Mouse (Mus musculus): ENCODE results near the gene Spaar. TPM values are rescaled to one million over a fixed set of nuclear protein-coding genes. Genes with fewer than 3 reads are reported as not detected.

Gene Spaar
- total and polyA plus RNA-seq, 3 experiments, result not detected

DNA sequence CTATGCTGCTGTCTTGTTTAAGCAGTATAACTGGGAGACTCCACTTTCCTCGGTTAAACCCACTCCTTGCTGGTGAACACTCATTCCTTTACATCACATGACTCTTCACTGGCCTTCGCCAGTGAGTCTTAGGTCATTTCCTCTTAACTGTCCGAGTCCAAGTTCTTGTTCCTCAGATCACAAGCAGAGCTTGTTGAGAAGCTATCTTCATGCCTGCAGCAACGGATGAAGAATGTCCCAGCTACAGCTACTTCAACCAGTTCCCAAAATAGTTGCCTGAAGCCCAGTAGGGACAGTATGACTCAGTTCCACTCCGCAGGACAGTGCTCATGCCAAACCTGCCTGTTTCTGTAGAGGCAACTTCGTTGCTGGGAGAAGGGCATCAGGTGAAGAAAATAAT lies 27.4 kb downstream of the Spaar start:
- no peak overlapping the region for H3K9ac ChIP-seq (ENCODE audit: control insufficient read depth, low read depth, low read length, poor library complexity, severe bottlenecking)
- no peak for DNase-seq (ENCODE audit: low read depth, low spot score)
- H3K9me3 ChIP-seq (replicated peaks; ENCODE audit: insufficient read depth, low read length), result no peaks in the 10 kb centered on the region
- H3K4me1 ChIP-seq (ENCODE audit: control insufficient read depth in 1 of 2, insufficient read depth in 2 of 2, low read length in 2 of 2), result no peaks in the 10 kb centered on the region
- no peak overlapping the region for H3K27ac ChIP-seq (ENCODE audit: control insufficient read depth, low read depth, low read length)
- no peak for TF ChIP-seq JUND (IDR thresholded peaks at IDR 0.05; ENCODE audit: low read depth, low read length)
- TF ChIP-seq UBTF (IDR thresholded peaks at IDR 0.05; ENCODE audit: borderline replicate concordance, insufficient read depth, low read depth, low read length), result no peak
- no peaks in the 10 kb centered on the region; a peak in 1 of 4 replicates for H3K27me3 ChIP-seq (ENCODE audit: control insufficient read depth in 1 of 2, insufficient read depth in 2 of 2, low read length in 2 of 2)
- no peak overlapping the region for H3K4me3 ChIP-seq (ENCODE audit: control insufficient read depth in 1 of 2, insufficient read depth in 1 of 2, low read depth in 2 of 2, low read length in 2 of 2)
- no peaks in the 10 kb centered on the region for H3K79me2 ChIP-seq (ENCODE audit: control insufficient read depth, insufficient read depth, low read length, poor library complexity)
- no peaks in the 10 kb centered on the region for H3K36me3 ChIP-seq (ENCODE audit: control insufficient read depth in 1 of 2, insufficient read depth in 2 of 2, low read length in 2 of 2)

DNA sequence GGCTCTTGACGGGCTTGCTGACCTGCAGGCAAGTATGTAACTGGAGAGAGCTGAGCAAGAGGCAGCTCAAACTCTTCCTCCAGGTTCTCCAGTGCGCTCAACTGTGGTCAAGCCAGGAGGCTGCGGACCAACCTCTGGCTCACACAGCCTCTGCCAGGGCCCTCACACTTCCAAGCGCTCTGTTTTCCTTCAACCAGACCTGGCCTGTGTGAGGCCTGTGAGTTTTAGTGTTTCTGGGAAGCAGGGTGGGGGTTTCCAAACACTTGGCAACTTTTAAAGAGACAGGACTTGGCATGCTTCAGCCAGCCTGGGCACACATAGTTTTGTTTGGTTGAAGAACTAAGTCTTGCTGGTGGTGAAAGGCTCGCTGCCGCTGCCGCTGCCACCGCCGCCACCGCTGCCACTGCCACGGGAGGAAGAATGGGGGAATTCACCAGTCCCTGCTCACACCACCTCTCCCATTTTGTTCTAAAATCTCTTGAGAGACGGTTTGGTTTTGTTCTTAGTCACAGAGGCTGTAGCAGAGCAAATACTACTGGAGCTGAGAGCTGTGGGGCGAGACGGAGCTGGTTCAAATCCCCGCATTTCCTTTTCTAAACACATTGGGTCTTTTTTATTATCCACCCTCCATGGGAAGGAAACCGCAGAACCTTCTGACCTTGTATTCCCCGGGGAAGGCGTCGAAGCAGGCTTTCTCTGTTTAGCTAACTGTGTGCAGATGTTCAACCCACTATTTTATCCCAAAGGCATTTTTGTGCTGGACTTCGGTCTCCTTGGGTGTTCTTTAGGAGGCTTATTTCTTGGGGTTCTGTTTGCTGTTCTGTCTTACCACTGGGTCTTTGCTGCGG lies 30.0 kb downstream of the Spaar start:
- no peaks in the 10 kb centered on the region for H3K4me1 ChIP-seq (ENCODE audit: control insufficient read depth in 1 of 2, insufficient read depth in 2 of 2, low read length in 2 of 2)
- H3K27ac ChIP-seq (ENCODE audit: control insufficient read depth, low read depth, low read length), result no peak overlapping the region

DNA sequence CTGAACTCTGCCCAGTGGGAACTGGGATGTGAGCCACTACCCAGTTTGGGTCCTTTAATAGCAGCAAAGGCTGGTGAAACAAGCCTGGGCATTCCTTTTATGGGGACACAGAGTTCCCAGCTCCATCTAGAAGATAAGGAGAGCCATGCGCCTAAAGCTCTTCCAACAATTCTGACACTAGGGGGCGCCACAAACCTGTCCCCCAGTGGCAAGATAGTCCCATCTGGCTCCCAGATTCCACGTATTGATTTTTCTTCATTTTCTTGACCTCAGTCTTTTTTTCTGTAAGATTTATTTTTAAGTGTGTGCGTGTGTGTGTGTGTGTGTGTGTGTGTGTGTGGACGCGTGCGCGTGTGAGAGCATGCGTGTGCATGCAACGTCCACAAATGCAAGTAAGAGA lies 30.6 kb downstream of the Spaar start:
- Histone ChIP-seq H3K9ac (ENCODE audit: control insufficient read depth, low read depth, low read length, poor library complexity, severe bottlenecking) (no peak overlapping the region), H3K36me3 (ENCODE audit: control insufficient read depth in 1 of 2, insufficient read depth in 2 of 2, low read length in 2 of 2) (no peaks in the 10 kb centered on the region), H3K9me3 (replicated peaks; ENCODE audit: insufficient read depth, low read length) (no peaks in the 10 kb centered on the region), H3K79me2 (ENCODE audit: control insufficient read depth, insufficient read depth, low read length, poor library complexity) (no peaks in the 10 kb centered on the region), H3K27ac (ENCODE audit: control insufficient read depth, low read depth, low read length) (no peak overlapping the region), H3K4me1 (ENCODE audit: control insufficient read depth in 1 of 2, insufficient read depth in 2 of 2, low read length in 2 of 2) (no peaks in the 10 kb centered on the region), H3K4me3 (ENCODE audit: control insufficient read depth in 1 of 2, insufficient read depth in 1 of 2, low read depth in 2 of 2, low read length in 2 of 2) (no peak overlapping the region), H3K27me3 (ENCODE audit: control insufficient read depth in 1 of 2, insufficient read depth in 2 of 2, low read length in 2 of 2) (no peaks in the 10 kb centered on the region; a peak in 1 of 4 replicates)
- peak; percentile 46 for DNase-seq (ENCODE audit: low read depth, low spot score)
- TF ChIP-seq MYB (IDR thresholded peaks at IDR 0.05; ENCODE audit: low read depth, low read length) (no peak), CTCF (IDR thresholded peaks at IDR 0.05 in 2 of 3, conservative IDR thresholded peaks at IDR 0.05 in 1 of 3; ENCODE audit: control insufficient read depth in 1 of 3, insufficient read depth in 1 of 3, low read depth in 2 of 3, low read length in 3 of 3, poor library complexity in 1 of 3, severe bottlenecking in 1 of 3) (peak; percentile 68 to 73 (median 69)), POLR2A (IDR thresholded peaks at IDR 0.05; ENCODE audit: control insufficient read depth in 1 of 2, insufficient read depth in 1 of 2, low read depth in 1 of 2, low read length in 2 of 2, poor library complexity in 1 of 2) (no peak), NELFE (IDR thresholded peaks at IDR 0.05; ENCODE audit: low read depth, low read length) (no peak), RAD21 (IDR thresholded peaks at IDR 0.05; ENCODE audit: low read depth, low read length) (peak; percentile 48), CHD1 (IDR thresholded peaks at IDR 0.05; ENCODE audit: low read depth, low read length) (no peak), GABPA (IDR thresholded peaks at IDR 0.05; ENCODE audit: low read depth, low read length) (no peak), ETS1 (IDR thresholded peaks at IDR 0.05; ENCODE audit: low read depth, low read length) (no peak), SMC3 (IDR thresholded peaks at IDR 0.05; ENCODE audit: low read depth, low read length) (peak; percentile 47)

More for the DNA sequence above, 30.0 kb downstream of the Spaar start:
- Histone ChIP-seq H3K9me3 (replicated peaks; ENCODE audit: insufficient read depth, low read length) (no peaks in the 10 kb centered on the region), H3K79me2 (ENCODE audit: control insufficient read depth, insufficient read depth, low read length, poor library complexity) (no peaks in the 10 kb centered on the region), H3K36me3 (ENCODE audit: control insufficient read depth in 1 of 2, insufficient read depth in 2 of 2, low read length in 2 of 2) (no peaks in the 10 kb centered on the region), H3K27me3 (ENCODE audit: control insufficient read depth in 1 of 2, insufficient read depth in 2 of 2, low read length in 2 of 2) (no peaks in the 10 kb centered on the region; a peak in 1 of 4 replicates), H3K9ac (ENCODE audit: control insufficient read depth, low read depth, low read length, poor library complexity, severe bottlenecking) (no peak overlapping the region), H3K4me3 (ENCODE audit: control insufficient read depth in 1 of 2, insufficient read depth in 1 of 2, low read depth in 2 of 2, low read length in 2 of 2) (no peak overlapping the region)
- DNase-seq (ENCODE audit: low read depth, low spot score), result no peak
- no peak for TF ChIP-seq E2F4 (IDR thresholded peaks at IDR 0.05; ENCODE audit: borderline replicate concordance, low read depth, low read length)
- TF ChIP-seq POLR2AphosphoS5 (IDR thresholded peaks at IDR 0.05; ENCODE audit: borderline replicate concordance, low read depth, low read length), result no peak
- no peak for TF ChIP-seq MXI1 (IDR thresholded peaks at IDR 0.05; ENCODE audit: low read depth, low read length)
- TF ChIP-seq SMC3 (IDR thresholded peaks at IDR 0.05; ENCODE audit: low read depth, low read length), result no peak
